Mouse (Mus musculus): ENCODE data around the gene Cxcl9. TPM values are rescaled to one million over a fixed set of nuclear protein-coding genes. Genes with fewer than 3 reads are reported as not detected.

Gene Cxcl9
- polyA plus RNA-seq, 1 experiment from 2014 or later, result not detected

GRCm38 (mm10) chr5:92283107-92283506 is 44.8 kb downstream of the Cxcl9 start:
- Histone ChIP-seq H3K4me1 (ENCODE audit: control insufficient read depth, insufficient read depth, low read length) (peaks cover 4% of the 10 kb centered on the region; the same call in 1 of the 2 replicates), H3K27ac (ENCODE audit: low read depth, low read length) (no peak overlapping the region)

GRCm38 (mm10) chr5:92282571-92282970 is 45.3 kb downstream of the Cxcl9 start:
- Histone ChIP-seq H3K4me2 (no peak overlapping the region), H3K9me3 (replicated peaks; ENCODE audit: control insufficient read depth, low read length) (no peaks in the 10 kb centered on the region), H3K4me1 (ENCODE audit: control insufficient read depth, insufficient read depth, low read length) (peaks cover 4% of the 10 kb centered on the region; the same call in 1 of the 2 replicates), H3K4me3 (ENCODE audit: low read depth, low read length) (no peak overlapping the region), H3K27ac (ENCODE audit: low read depth, low read length) (no peak overlapping the region), H3K27me3 (ENCODE audit: control insufficient read depth, insufficient read depth, low read length) (no peaks in the 10 kb centered on the region), H3K9ac (ENCODE audit: low read depth, low read length) (no peak overlapping the region), H3K36me3 (ENCODE audit: control insufficient read depth, insufficient read depth, low read length) (peaks cover 7% of the 10 kb centered on the region; the same call in 1 of the 2 replicates)
- 81% methylated on average over 4 of the region's 4 CpGs for WGBS (ENCODE audit: insufficient replicate concordance)
- no peak for ATAC-seq (replicated peaks; ENCODE audit: insufficient number of reproducible peaks, low FRiP score, low TSS enrichment)

More at GRCm38 (mm10) chr5:92283107-92283506, 44.8 kb downstream of the Cxcl9 start:
- H3K4me3 ChIP-seq (ENCODE audit: low read depth, low read length), result no peak overlapping the region
- H3K27me3 ChIP-seq (ENCODE audit: control insufficient read depth, insufficient read depth, low read length), result no peaks in the 10 kb centered on the region
- no peak overlapping the region for H3K4me2 ChIP-seq
- no peak for ATAC-seq (replicated peaks; ENCODE audit: insufficient number of reproducible peaks, low FRiP score, low TSS enrichment)
- 45% methylated on average over 3 of the region's 3 CpGs for WGBS (ENCODE audit: insufficient replicate concordance)
- no peaks in the 10 kb centered on the region for H3K9me3 ChIP-seq (replicated peaks; ENCODE audit: control insufficient read depth, low read length)
- H3K36me3 ChIP-seq (ENCODE audit: control insufficient read depth, insufficient read depth, low read length), result peaks cover 13% of the 10 kb centered on the region
- no peak overlapping the region for H3K9ac ChIP-seq (ENCODE audit: low read depth, low read length)

- no peaks in the 10 kb centered on the region for H3K9me3 ChIP-seq (replicated peaks; ENCODE audit: control insufficient read depth, low read length)
- H3K4me1 ChIP-seq (ENCODE audit: control insufficient read depth, insufficient read depth, low read length), result peaks cover 4% of the 10 kb centered on the region; the same call in 1 of the 2 replicates
- no peak overlapping the region for H3K4me2 ChIP-seq
- no peaks in the 10 kb centered on the region for H3K36me3 ChIP-seq (ENCODE audit: control insufficient read depth, insufficient read depth, low read length)
- no peak overlapping the region for H3K9ac ChIP-seq (ENCODE audit: low read depth, low read length)
- no peak overlapping the region for H3K4me3 ChIP-seq (ENCODE audit: low read depth, low read length)
- H3K27ac ChIP-seq (ENCODE audit: low read depth, low read length), result no peak overlapping the region
- no peak for ATAC-seq (replicated peaks; ENCODE audit: insufficient number of reproducible peaks, low FRiP score, low TSS enrichment)
- WGBS (ENCODE audit: insufficient replicate concordance), result 88% methylated on average over 10 of the region's 10 CpGs
- H3K27me3 ChIP-seq (ENCODE audit: control insufficient read depth, insufficient read depth, low read length), result no peaks in the 10 kb centered on the region; the same call in none of the 2 replicates
Observed at GRCm38 (mm10) chr5:92278942-92279537, 48.8 kb downstream of the Cxcl9 start.

GRCm38 (mm10) chr5:92277437-92278394 is 50.2 kb downstream of the Cxcl9 start, which contains the start of gene Naaa:
TSS of gene Naaa (minus strand) at chr5:92278170.
- no peaks in the 10 kb centered on the region for H3K36me3 ChIP-seq (ENCODE audit: control insufficient read depth, insufficient read depth, low read length)
- peak within 1 kb of the TSS; percentile 66 for H3K9ac ChIP-seq (ENCODE audit: low read depth, low read length)
- no peaks in the 10 kb centered on the region; the same call in none of the 2 replicates for H3K27me3 ChIP-seq (ENCODE audit: control insufficient read depth, insufficient read depth, low read length)
- no peak within 1 kb of the TSS for H3K27ac ChIP-seq (ENCODE audit: low read depth, low read length)
- H3K4me2 ChIP-seq, result peak within 1 kb of the TSS; percentile 93
- peaks cover 4% of the 10 kb centered on the region; the same call in 1 of the 2 replicates for H3K4me1 ChIP-seq (ENCODE audit: control insufficient read depth, insufficient read depth, low read length)
- peak within 1 kb of the TSS; percentile 73 for H3K4me3 ChIP-seq (ENCODE audit: low read depth, low read length)
- no peaks in the 10 kb centered on the region for H3K9me3 ChIP-seq (replicated peaks; ENCODE audit: control insufficient read depth, low read length)
- peak; percentile 88 for ATAC-seq (replicated peaks; ENCODE audit: insufficient number of reproducible peaks, low FRiP score, low TSS enrichment)
- 2% methylated on average over 54 of the region's 54 CpGs for WGBS (ENCODE audit: insufficient replicate concordance)

Other genes with a start within 250 kb of the Cxcl9 start
- 177 and 181 TPM in 2 replicates for gene G3bp2, start 244.4 kb downstream of the Cxcl9 start, polyA plus RNA-seq (2014; fragmentation: Nextera tagmentation; extraction: Ambion mirVana)
- 25.9 and 26.7 TPM in 2 replicates for gene Uso1, start 190.1 kb downstream of the Cxcl9 start, polyA plus RNA-seq (2014; fragmentation: Nextera tagmentation; extraction: Ambion mirVana)
- gene U90926, start 112.7 kb downstream of the Cxcl9 start, polyA plus RNA-seq (2014; fragmentation: Nextera tagmentation; extraction: Ambion mirVana), result not detected in 2 replicates
- gene Ppef2, start 71.8 kb downstream of the Cxcl9 start, polyA plus RNA-seq (2014; fragmentation: Nextera tagmentation; extraction: Ambion mirVana), result 0.26 TPM in 1 of 2 replicates, not detected in the other
- 6.9 and 8.4 TPM in 2 replicates for gene Naaa, start 49.9 kb downstream of the Cxcl9 start, polyA plus RNA-seq (2014; fragmentation: Nextera tagmentation; extraction: Ambion mirVana)
- gene Sdad1, start 17.6 kb downstream of the Cxcl9 start, polyA plus RNA-seq (2014; fragmentation: Nextera tagmentation; extraction: Ambion mirVana), result 24.7 and 30.5 TPM in 2 replicates
- gene Art3, start 3.7 kb upstream of the Cxcl9 start, polyA plus RNA-seq (2014; fragmentation: Nextera tagmentation; extraction: Ambion mirVana), result 37.0 and 37.6 TPM in 2 replicates
- 0.72 TPM in 1 of 2 replicates, not detected in the other for gene Cxcl10, start 20.8 kb upstream of the Cxcl9 start, polyA plus RNA-seq (2014; fragmentation: Nextera tagmentation; extraction: Ambion mirVana)
- gene Nup54, start 107.1 kb upstream of the Cxcl9 start, polyA plus RNA-seq (2014; fragmentation: Nextera tagmentation; extraction: Ambion mirVana), result 45.7 and 50.7 TPM in 2 replicates
- gene Scarb2, start 178.8 kb upstream of the Cxcl9 start, polyA plus RNA-seq (2014; fragmentation: Nextera tagmentation; extraction: Ambion mirVana), result 11.8 and 12.0 TPM in 2 replicates
- not detected in 2 replicates for gene Fam47e, start 227.0 kb upstream of the Cxcl9 start, polyA plus RNA-seq (2014; fragmentation: Nextera tagmentation; extraction: Ambion mirVana)